Mouse (Mus musculus) kidney, postnatal 25 days (tissue): ENCODE measurements around the gene Kat6b.
"Not testable (repeated sequence)": the region's sequence is repeated elsewhere in the genome, so short reads cannot be mapped to it uniquely, and the experiment has no call there.

ENCODE experiments used
- DNase-seq, 2 experiments: peaks; one replicate each; pipeline ENCODE4 v3.0.0; 2021; ENCODE audit warnings: mixed read lengths in 2 of 2

The Kat6b gene

DNA sequence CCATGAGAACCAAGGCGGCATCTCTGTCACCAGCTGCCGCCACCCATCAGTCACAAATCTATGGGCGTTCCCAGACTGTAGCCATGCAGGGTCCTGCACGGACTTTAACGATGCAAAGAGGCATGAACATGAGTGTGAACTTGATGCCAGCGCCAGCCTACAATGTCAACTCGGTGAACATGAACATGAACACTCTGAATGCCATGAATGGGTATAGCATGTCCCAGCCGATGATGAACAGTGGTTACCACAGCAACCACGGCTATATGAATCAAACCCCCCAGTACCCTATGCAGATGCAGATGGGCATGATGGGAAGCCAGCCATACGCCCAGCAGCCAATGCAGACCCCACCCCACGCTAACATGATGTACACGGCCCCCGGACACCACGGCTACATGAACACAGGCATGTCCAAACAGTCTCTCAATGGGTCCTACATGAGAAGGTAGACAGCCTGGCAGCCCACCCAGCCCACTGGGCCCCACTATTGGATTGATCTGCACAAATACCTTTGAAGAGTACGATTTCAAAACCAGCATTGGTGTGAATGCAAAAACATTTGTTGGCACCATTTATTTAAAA is 189.3 kb downstream of the Kat6b start:
- not testable (repeated sequence) for DNase-seq

DNA sequence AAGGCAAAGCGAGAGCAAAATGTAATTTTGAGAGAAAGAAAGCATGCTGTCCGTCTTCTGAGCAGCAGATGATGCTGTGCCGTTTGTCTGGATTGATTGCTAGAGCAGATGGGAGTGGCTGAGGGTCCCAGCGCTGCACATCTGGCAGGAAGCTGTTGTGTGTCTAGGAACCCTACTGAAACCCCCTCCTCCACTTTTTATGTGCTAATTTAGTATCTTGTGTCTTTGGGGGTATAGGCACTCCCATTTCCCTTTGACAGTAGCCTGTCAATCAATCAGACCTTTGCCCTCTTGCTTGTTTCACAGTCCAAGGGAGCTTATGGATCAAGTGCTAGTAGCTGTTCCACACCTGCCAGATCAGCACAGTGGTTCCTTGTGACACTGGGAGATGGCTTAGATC is 191.9 kb downstream of the Kat6b start:
- DNase-seq, result no peak

GRCm38 (mm10) chr14:21674471-21674870 is 193.2 kb downstream of the Kat6b start:
- DNase-seq, result no peak

- DNase-seq, result no peak
These were observed 195.0 kb downstream of the Kat6b start for GRCm38 (mm10) chr14:21676223-21676622.

- DNase-seq, result peak; percentile 62 to 72
These were observed 197.5 kb downstream of the Kat6b start for GRCm38 (mm10) chr14:21678509-21679285.

DNA sequence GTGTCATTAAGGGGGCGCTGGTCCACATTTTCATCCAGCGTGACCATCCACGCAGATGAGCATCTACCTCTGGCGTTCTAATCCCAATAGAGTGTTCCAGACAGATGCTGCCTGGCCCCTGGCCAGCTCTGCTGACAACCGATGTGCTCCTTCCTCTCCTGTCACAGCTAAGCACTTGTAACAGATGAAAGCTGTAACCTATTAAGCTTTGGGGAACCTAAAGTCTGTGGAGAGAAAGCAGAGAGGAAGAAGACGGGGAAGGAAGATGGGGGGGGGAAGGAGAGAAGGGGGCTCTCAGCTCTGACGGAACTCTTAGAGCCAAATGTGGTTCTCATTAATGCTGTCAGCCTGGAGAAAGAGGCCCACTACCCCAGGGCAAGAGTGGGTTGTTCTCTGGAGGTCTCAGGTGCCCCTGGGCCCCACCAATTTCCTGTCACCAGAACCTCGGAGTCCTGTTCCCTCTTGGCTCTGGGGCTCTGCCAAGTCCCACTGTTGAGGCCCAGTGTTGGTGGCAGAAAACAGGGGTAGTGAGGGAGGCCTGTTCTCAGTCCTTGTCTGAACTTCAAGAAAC is 198.5 kb downstream of the Kat6b start:
- DNase-seq, result peak in 1 of 2 experiments; percentile 38

- peak; percentile 88 to 90 for DNase-seq
These were observed 201.5 kb downstream of the Kat6b start for GRCm38 (mm10) chr14:21682681-21683129.

GRCm38 (mm10) chr14:21683834-21684233 is 202.6 kb downstream of the Kat6b start:
- no peak for DNase-seq

- DNase-seq, result no peak
These were observed 204.3 kb downstream of the Kat6b start for GRCm38 (mm10) chr14:21685411-21686146.

DNA sequence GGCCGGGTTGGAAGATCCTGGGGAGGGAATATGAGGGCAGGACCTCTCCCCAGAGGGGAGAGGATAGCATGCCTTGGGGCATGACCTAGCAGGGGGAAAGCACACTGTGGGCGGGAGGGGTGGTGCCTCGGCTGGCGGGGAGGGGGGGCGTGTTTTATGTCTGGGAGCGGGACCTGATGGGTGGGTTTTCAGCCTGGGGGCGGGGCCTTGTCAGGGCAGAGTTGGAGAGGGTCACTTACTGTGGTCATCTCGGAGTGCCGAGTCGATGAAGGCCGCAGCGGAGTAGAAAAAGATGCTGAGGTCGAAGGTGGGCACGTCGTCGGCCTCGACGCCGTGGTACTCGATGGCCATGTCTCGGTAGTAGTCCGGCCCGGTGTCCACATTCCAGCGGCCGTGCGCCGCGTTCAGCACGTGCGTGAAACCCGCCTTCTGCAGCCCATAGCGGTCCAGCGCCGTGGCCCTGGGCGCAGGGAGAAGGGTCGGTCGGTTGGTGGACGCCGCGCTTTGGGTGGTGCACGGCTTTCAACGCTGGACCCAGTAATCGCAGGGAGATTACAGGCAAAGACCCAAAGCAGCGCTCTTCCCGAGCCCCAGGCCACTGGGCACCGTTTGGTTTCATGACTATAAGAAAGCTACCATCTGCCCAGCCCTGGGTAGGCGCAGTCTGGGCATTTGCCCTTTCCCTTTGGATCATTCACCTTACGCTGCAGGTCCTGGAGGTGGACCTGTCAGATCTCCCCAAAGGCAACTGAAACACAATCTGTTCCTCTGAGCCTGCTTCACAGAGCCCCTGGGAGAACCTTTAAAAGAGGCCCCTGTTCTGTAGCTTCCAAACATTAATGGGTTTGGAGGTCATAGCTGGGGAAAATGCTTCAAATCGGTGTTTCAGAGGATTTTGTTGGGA is 205.4 kb downstream of the Kat6b start:
- peak in 1 of 2 experiments; percentile 36 for DNase-seq

GRCm38 (mm10) chr14:21691070-21691469 is 209.8 kb downstream of the Kat6b start:
- no peak for DNase-seq

DNA sequence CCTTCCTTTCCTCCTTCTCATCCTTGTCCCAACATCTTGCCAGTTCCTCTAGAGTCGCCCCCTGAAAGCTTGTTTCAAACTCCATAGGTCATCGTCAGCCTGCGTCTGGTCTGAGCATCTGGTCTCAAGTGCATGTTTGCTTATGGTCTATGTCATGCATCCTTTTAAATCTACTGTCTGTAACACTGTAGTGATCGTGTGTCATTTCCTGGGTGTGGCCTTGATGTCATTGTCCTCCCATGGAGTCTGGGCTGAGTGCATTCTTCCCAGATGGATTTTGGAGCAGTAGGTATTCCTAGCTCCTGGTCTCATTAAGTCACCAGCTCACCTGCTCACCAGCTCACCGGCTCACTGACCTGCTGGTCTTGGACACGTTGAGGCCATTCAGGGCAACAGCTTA is 213.8 kb downstream of the Kat6b start:
- DNase-seq, result no peak

DNA sequence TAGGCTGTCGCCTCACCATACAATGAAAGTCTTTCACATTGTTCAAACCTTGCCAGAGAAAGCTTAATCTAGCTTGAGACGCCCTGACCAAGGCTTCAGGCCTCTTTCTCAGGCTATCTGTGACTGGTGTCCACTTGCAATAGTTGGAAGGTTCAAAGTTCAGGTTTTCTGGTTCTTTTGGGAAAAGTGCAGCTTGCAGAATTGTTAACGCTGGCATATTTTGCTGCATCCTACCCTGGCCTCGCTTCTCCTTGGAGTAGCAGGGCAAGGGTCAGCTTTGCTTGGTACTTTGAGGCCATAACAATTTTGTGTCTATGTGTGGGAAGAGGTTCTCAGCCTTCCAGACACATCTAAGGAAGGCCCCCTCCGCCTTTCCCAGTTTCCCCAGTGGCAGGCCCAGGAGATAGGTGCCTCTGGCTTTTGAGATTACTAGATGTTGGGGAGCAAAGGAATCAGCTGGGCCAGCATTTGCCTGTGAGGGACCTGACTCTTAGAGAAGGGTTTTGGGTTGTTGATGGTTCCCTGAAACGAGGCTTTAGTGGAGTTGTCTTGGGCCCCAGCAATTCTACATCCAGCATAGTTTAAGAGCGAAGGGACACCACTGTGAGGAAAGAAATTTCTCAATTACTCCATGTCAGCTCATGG is 215.1 kb downstream of the Kat6b start:
- DNase-seq, result peak; percentile 48 to 75

- peak in 1 of 2 experiments; percentile 14 for DNase-seq
These were observed 221.5 kb downstream of the Kat6b start for GRCm38 (mm10) chr14:21702691-21703090.

GRCm38 (mm10) chr14:21703255-21703654 is 222.0 kb downstream of the Kat6b start:
- DNase-seq, result peak in 1 of 2 experiments; percentile 51

- peak in 1 of 2 experiments; percentile 5 for DNase-seq
These were observed 224.2 kb downstream of the Kat6b start for GRCm38 (mm10) chr14:21705462-21705861.

DNA sequence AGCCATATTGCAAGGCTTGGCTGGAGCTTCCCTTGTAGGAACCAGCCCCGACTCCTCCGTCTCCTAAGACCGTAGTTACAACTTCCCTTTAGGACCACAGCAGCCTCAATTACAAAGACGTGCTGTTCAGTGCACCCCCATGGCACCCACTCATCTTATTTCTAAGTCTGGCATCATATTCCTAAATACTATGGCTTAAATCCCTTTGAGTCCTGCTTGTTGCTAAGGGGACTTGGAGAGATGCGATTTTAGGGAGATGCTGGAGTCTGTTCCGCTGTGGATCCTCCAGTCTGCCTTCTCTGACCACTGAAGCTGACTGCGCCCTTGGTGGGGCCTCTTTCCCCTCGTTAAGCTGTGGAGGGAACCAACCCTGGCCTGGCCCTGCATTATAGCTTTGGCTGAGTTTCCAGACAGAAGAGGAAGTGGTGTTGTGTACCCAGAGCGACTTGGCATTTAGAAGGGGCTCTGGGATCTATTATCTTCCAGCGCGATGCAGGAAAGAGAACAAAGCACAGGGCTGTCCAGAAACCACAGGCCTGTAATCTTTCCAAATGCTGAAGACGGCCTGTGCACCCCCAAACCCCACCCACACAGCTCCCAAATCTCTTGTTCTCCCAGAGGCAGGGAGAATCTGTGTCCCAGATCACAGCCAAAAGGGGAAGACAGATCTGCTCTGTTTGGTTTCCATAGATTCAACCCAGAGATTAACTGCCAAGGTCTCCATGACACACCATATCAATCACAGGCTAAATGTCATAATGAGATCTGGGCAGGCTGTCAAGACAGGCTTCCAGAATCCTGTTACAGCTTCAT is 225.7 kb downstream of the Kat6b start:
- DNase-seq, result peak in 1 of 2 experiments; percentile 15

DNA sequence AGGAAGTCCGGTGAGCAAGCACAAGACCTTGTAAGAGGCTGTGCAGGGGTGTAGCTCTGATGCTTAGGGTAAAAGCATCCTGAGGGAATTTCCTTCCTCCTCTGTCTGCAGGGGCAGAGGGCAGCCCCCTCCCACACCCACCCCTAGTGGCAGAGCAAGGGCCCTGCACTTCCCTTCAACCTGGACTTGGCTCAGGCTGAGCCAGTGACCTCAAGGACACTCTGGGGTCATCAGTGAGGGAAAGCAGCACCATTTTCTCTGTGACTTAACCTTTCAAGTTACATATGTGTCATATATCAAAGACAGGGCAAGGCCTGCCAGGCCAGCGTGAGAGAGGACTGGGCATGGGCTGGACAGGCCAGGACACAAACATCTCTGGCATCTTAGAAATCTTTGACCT is 228.3 kb downstream of the Kat6b start:
- DNase-seq, result peak in 1 of 2 experiments; percentile 37

GRCm38 (mm10) chr14:21711231-21711630 is 230.0 kb downstream of the Kat6b start:
- peak in 1 of 2 experiments; percentile 23 for DNase-seq

- DNase-seq, result peak in 1 of 2 experiments; percentile 15
These were observed 233.3 kb downstream of the Kat6b start, which contains the start of gene Dupd1 for GRCm38 (mm10) chr14:21714486-21714885. Dupd1 (minus strand) TSS chr14:21714576.
